Mouse (Mus musculus): ENCODE measurements around the gene Gm10775.

The Gm10775 gene

DNA sequence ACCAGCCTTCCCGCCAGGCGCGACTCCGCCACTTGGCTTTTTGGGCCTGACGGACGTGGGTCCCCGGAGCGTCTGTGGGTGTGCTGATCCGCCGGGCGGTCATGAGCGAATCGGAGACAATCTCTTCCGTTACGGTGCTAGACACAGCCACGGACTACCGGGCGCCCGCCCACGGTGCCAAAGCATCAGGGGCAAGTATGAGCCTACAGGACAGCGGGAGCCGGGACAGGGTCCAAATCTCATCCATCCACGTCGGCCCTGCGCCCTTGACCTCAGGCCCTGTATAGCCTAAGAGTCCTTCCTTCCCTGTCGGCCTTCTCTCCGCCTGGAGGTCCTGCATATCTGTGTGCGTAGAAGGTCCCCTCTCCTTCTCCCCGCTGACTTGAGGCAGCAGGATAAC lies at the start of gene Gm10775:
Gene Gm10775, plus strand, starts transcription at position 301 of the 400 bp plus-strand sequence.
- DNase-seq (ENCODE audit: low spot score in 2 of 2) = peak in 1 of 2 experiments; percentile 39

- DNase-seq (ENCODE audit: low spot score in 2 of 2) = no peak
Measured at GRCm38 (mm10) chr13:65225945-65226344, 33.4 kb upstream of the Gm10775 start.

- no peak for DNase-seq (ENCODE audit: low spot score in 2 of 2)
Measured at GRCm38 (mm10) chr13:65226657-65227056, 32.7 kb upstream of the Gm10775 start.

- no peak for DNase-seq (ENCODE audit: low spot score in 2 of 2)
Measured at GRCm38 (mm10) chr13:65237211-65237610, 22.1 kb upstream of the Gm10775 start.

DNA sequence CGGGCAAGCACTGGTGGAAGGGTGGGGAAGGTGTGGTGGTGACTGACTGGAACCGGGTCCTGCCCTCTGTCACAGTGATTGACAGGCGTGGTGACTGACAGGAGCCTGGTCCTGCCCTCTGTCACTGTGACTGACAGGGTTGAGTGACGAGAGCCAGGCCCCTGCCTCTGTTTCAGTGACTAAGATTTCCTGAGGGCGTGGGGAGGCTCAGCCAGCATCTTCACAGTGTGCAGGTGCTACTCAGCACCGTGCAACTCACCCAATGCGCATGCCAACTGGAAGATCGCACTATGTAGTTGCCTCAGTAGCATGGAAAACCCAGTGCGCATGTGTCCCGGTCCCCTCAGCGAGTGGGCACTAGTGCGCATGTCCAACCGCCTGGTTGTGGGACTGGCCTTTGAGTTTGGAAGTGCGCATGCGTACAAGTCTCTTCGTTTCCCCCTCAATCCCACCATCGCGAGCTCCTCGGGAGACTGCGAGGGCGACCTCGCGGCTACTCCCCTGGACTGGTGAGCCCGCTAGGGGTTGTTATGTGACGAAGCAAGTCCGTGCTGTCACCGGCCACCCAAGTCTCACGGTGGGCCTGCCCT lies 18.7 kb upstream of the Gm10775 start:
- peak; percentile 99 for DNase-seq (ENCODE audit: low spot score in 2 of 2)

DNA sequence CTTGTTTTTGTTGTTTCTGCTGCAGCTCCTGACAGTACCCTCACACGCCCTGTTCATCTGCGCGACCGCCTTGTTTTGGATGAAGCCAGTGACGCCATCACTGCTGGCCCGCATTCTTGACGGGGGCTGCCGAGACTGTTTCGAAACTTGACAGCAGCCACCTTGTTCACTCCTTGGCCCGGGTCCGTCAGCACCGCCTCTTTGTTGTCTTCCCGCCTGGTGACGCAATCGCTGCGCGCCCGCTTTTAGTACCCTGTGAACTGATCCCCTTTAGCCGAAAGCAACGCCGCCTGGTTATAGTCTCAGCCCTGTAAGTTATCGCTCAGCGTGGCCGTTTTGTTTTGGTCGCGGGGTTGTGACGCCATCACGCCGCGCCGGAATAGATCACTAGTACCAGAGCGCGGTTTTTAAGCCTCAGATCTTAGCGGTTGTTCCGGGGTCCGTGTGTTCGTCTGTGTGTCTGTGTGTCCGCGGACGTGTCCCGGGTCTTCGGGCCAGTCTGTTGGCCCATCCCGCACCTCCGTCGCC lies 18.2 kb upstream of the Gm10775 start:
- peak; percentile 98 to 99 for DNase-seq (ENCODE audit: low spot score in 2 of 2)

DNA sequence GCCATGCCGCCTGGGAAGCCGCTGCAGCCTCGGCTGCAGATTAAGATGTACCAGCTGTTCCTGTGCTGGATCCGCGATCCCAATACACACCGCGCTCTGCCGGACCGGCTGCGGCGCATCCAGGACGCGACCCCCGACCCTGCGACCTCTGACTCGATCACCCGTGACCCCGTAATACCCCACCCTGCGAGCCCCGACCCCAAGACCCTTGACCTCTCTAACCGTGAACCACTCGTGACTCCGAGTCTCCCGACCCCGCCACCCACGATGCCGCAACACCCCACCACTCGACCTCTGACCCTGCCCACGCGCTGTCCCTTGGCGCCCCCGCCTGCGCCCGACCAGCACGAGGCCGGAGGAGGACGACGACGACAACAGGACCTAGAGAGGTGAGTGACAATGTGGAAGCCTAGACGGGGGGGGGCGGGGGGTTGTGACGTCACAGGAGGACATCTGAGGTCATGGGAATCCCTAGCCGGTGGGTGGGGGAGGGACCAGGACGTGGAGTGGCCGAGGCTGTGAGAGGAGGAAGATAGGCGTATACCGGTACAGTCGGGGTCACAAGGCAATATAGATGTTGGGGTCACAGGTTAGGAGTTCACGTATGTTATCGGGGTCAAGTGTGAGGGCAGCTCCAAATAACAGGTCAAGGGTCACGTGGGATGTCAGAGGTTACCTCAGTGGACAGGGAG lies 17.6 kb upstream of the Gm10775 start:
- peak; percentile 59 to 71 for DNase-seq (ENCODE audit: low spot score in 2 of 2)

GRCm38 (mm10) chr13:65242319-65242787 lies 17.0 kb upstream of the Gm10775 start:
- peak; percentile 28 to 51 for DNase-seq (ENCODE audit: low spot score in 2 of 2)

- peak in 1 of 2 experiments; percentile 33 for DNase-seq (ENCODE audit: low spot score in 2 of 2)
Measured at GRCm38 (mm10) chr13:65243273-65243672, 16.1 kb upstream of the Gm10775 start.

DNA sequence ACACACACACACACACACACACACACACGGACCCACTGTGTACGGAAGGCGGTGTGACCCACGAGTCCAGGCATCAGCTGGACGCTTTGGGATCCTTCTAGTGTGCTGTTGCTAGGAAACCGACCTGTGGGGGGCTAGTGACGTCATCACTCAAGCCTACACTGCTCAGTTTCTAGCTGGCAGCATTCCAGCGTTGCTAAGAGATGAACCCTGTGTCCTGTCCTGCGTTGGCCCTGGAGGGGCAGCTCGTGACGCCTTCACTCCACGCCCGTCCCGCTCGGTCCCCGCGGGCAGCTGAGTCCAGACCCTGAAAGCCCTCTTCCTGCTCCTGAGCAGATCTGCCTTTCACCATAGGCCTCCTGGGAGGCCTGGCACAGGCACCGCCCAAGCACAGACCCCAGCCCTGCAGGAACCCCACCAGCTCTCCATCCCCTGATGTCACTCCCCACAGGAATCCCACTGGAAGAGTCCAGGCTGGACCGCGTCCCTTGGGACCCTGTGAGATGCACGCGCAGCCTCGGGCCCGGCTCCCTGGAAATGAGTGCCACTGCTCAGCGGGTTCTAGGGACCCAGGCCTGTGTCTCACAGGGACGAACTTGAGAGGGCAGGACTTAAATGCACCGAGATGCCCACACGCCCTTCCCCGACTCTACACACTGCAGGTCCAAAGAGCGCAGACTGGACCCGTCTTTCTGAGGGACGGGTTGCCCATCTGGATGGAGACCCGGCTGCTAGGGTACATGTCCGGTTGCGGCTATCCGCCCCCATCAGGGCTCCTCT lies 974 bp upstream of the Gm10775 start:
- peak; percentile 89 to 95 for DNase-seq (ENCODE audit: low spot score in 2 of 2)

DNA sequence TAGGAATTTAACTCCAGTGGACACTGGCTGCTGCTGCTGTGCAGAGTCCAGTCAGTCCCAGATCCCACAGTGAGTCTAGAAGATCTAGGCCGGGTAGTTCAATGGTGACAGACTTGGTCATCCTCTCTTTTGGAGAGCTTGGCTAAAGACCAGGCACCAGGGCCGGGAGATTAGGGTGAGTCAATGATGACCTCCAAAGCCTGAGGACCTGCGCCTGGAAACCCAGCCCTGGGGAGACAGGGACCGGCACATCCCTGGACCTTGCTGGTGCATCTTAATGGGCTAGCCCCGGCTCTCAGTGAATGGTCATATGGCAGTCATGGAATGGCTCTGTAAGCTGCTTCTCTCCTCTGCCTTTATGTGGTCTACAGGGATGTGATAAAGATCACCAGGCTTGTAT lies 2.7 kb downstream of the Gm10775 start:
- DNase-seq (ENCODE audit: low spot score in 2 of 2) = no peak

GRCm38 (mm10) chr13:65277994-65278382 lies 18.6 kb downstream of the Gm10775 start:
- DNase-seq (ENCODE audit: low spot score in 2 of 2) = no peak

DNA sequence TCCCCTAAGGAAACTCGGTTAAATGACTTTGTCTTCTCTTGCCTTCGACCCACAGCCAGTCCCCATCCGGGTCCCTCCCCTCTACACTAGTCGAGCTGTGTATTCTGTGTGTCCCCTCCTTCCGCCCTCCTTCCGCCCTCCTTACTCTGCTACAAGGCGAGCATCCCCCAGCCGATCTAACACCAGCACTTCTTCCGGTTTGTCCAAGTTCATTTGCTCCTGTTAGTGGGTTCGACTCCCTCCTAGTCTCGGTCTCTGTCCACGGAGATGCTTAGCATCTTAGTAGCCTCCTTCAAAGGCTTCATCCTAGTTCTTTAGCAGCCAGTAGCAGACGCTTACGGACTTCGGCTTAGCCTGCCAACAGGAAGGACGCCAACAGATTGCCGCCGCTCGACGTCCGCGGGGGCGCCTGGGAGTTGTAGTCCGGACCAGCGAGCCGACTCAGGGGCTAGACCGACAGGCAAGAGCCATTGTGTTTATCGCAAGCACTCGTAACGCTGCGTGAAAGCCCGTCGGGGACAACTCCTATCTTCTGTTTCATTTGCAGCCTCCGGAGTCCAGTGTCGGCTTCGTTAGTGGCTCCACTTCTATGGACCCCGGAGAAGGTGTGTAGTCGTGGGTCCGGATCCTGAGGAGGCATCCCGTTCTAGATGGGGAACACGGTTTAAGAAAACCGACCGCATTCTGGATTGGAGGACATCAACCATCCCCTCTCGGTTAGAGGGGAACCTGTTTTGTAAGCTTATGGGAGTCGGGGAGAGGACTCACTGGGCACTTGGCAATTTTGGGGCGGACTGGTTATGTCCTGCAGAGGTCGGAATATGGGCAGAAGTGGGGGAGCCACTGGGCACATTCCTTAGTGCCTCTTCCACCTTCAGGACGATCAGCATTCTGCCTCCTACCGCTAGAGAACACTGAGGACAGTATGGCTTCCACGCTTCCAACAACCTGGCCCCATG lies 19.3 kb downstream of the Gm10775 start, which contains the start of gene Zfp369:
Gene Zfp369, plus strand, starts transcription at position 432 of the 959 bp plus-strand sequence.
- DNase-seq (ENCODE audit: low spot score in 2 of 2) = peak; percentile 97

DNA sequence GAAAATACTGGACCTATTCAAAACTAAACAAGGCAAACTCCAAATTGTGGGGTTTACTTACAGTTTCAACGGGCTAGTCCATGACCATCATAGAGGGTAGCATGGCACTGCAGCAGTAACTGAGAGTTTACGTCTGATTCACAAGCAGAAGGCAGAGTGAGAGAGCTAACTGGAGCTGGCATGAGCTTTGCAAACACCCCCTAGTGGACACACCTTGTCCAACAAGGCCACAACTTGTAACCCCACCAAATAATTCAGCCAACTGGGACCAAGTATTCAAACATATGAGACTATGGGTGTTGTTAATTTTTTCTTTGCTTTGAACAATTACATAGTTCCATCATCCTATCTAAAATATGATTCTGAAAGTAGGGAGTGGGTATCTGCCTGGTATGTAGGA lies 27.4 kb downstream of the Gm10775 start:
- DNase-seq (ENCODE audit: low spot score in 2 of 2) = no peak

- DNase-seq (ENCODE audit: low spot score in 2 of 2) = no peak
Measured at GRCm38 (mm10) chr13:65296354-65296753, 37.0 kb downstream of the Gm10775 start.
